Mouse (Mus musculus) embryonic facial prominence, embryonic 15.5 days (tissue): Measurements from ENCODE around the gene Gap43. TPM values are rescaled to one million over a fixed set of nuclear protein-coding genes. Genes with fewer than 3 reads are reported as not detected.
"Not testable (repeated sequence)": the region's sequence is repeated elsewhere in the genome, so short reads cannot be mapped to it uniquely, and the experiment has no call there.

Experiments
- ATAC-seq: fragments of 200-750 bp; cut with Nextera tagmentation; 2 replicates; pipeline ENCODE4 v1.8.0; 2017; ENCODE audit warnings: low read depth, moderate TSS enrichment; ENCODE audit not compliant: insufficient number of reproducible peaks, low FRiP score, low TSS enrichment
- H3K27ac ChIP-seq: fragments of 300-500 bp; sonication (generic); replicated peaks from 2 replicates; pipeline ENCODE4 v1.5.1; 2015; ENCODE audit warnings: mild to moderate bottlenecking, inconsistent platforms
- H3K27me3 ChIP-seq: fragments of 300-500 bp; sonication (generic); 2 replicates; pipeline ENCODE4 v1.6.1; 2015; ENCODE audit warnings: inconsistent platforms
- H3K36me3 ChIP-seq: fragments of 300-500 bp; sonication (generic); 2 replicates; pipeline ENCODE4 v1.6.1; 2015; ENCODE audit warnings: mild to moderate bottlenecking, inconsistent platforms
- H3K4me1 ChIP-seq: fragments of 300-500 bp; sonication (generic); 2 replicates; pipeline ENCODE4 v1.6.1; 2015; ENCODE audit warnings: inconsistent platforms
- H3K4me2 ChIP-seq: fragments of 300-500 bp; sonication (generic); replicated peaks from 2 replicates; pipeline ENCODE4 v1.6.1; 2015; ENCODE audit warnings: mild to moderate bottlenecking, inconsistent platforms
- H3K4me3 ChIP-seq: fragments of 300-500 bp; sonication (generic); replicated peaks from 2 replicates; pipeline ENCODE4 v1.5.1; 2015; ENCODE audit warnings: mild to moderate bottlenecking, inconsistent platforms
- H3K9ac ChIP-seq: fragments of 300-500 bp; sonication (generic); 2 replicates; pipeline ENCODE4 v1.6.1; 2015; ENCODE audit warnings: inconsistent platforms
- H3K9me3 ChIP-seq: fragments of 300-500 bp; sonication (generic); replicated peaks from 2 replicates; pipeline ENCODE4 v1.6.1; 2016; ENCODE audit warnings: inconsistent platforms
- WGBS: fragments of 180-500 bp; shearing (Covaris S2); methylation state at CpG from one replicate; pipeline ENCODE4 v1.1.7; 2015; 5-methylcytosine and 5-hydroxymethylcytosine counted together
- microRNA-seq: library from miRNA; unstranded; fragments of <30 nt; microRNA quantifications from one replicate; pipeline ENCODE4, GENCODE M21; 2016; ENCODE audit warnings: borderline number of aligned reads
- polyA plus RNA-seq: library from polyadenylated mRNA; unstranded; fragments of >200 nt; fragmentation: Nextera tagmentation; extraction: Ambion mirVana; gene quantifications from 2 replicates; pipeline ENCODE4 v1.2.1, GENCODE M21; 2015

Gene Gap43
- polyA plus RNA-seq, 1 experiment from 2014 or later = 111 TPM

DNA sequence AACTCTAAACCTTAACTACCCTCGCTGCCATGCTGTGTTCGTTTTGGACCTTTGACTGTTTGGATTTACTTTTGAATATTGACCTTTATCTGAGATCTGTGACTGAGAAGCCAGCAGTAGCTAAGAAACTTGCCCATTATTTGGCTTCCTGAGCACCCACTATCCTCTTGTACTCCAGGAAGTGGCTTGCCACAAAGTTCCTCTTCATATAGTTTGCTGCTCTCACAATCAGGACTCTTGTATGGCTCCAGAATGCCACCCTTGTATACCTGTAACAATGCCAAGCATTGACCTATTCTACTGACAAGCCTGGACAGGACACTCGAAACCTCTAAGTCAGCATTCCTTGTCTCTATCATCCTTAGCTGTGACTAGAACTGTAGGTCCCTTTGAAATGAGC, 75.3 kb downstream of the Gap43 start:
- Histone ChIP-seq H3K4me1 (no peaks in the 10 kb centered on the region), H3K27me3 (no peaks in the 10 kb centered on the region), H3K4me3 (no peak overlapping the region), H3K27ac (no peak overlapping the region), H3K9ac (no peak overlapping the region), H3K9me3 (no peaks in the 10 kb centered on the region), H3K4me2 (no peak overlapping the region), H3K36me3 (no peaks in the 10 kb centered on the region)
- ATAC-seq = no peak
- 70% methylated on average over 3 of the region's 3 CpGs for WGBS

DNA sequence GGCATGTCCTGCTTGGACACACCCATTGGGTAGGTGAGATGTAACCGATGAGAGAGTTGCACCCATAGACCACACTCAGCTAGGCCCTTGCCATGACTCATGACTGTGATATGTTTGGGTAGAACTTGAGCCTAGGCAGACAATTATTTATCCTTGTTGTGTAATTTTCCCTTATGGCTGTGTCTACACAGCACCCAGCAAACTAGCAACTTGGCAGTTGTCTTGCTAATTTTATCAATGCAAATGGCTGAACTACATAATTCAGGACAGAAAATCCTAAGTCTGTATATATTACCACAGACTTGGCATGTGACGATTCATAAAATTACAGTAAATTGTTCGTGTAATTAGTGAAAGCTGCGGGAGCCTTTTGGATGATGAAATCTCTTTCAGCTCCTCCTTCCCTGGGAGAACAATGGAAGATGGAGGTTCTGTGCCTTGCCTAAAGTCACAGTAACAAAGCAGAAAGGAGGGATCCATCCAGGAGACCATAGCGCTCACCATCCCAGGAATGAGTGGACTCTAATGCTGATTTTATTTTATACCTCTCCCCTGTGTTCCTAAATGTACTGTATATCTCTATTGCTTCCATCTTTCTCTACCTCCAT, 77.4 kb downstream of the Gap43 start:
- ATAC-seq = no peak
- Histone ChIP-seq H3K4me1 (no peaks in the 10 kb centered on the region), H3K9ac (no peak overlapping the region), H3K27me3 (no peaks in the 10 kb centered on the region), H3K36me3 (no peaks in the 10 kb centered on the region), H3K4me3 (no peak overlapping the region), H3K27ac (no peak overlapping the region), H3K9me3 (no peaks in the 10 kb centered on the region), H3K4me2 (no peak overlapping the region)
- WGBS = 76% methylated on average over 5 of the region's 5 CpGs

- H3K4me2 ChIP-seq = no peak overlapping the region
- ATAC-seq = 0 out of 2 replicates have a peak, but pooled peaks have one; percentile 47
- H3K9ac ChIP-seq = no peak overlapping the region
- no peak overlapping the region; the same call in 1 of the 2 replicates for H3K4me3 ChIP-seq
- H3K27ac ChIP-seq = no peak overlapping the region
- H3K27me3 ChIP-seq = no peaks in the 10 kb centered on the region
- H3K4me1 ChIP-seq = peaks cover 8% of the 10 kb centered on the region; the same call in 1 of the 2 replicates
- WGBS = 59% methylated on average over 11 of the region's 11 CpGs
- H3K9me3 ChIP-seq = no peaks in the 10 kb centered on the region
- H3K36me3 ChIP-seq = no peaks in the 10 kb centered on the region
Observed at GRCm38 (mm10) chr16:42255693-42256092, 84.8 kb downstream of the Gap43 start.

DNA sequence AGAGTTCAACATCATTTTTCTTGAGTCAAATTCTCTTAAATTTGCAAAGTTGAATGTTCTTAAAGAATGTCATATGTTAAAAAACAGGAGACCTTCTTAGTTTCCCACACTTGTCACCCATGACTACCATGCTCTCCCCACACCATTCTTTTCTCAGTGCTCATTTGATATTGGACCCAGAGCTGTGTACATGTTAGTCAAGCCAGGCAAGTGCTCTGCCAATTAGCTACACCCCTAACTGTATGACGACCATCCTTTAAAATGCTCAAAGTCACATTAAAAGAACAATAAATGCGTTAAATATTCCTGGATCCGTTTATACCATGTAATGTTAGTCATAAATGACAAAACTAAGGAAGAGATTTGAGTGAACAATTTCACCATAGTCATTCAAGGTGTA, 85.2 kb downstream of the Gap43 start:
- WGBS = 78% methylated on average over 3 of the region's 3 CpGs
- Histone ChIP-seq H3K4me3 (no peak overlapping the region), H3K4me1 (peaks cover 8% of the 10 kb centered on the region; the same call in 1 of the 2 replicates), H3K36me3 (no peaks in the 10 kb centered on the region), H3K4me2 (no peak overlapping the region), H3K27ac (no peak overlapping the region), H3K9ac (no peak overlapping the region), H3K9me3 (no peaks in the 10 kb centered on the region), H3K27me3 (no peaks in the 10 kb centered on the region)
- no peak for ATAC-seq

DNA sequence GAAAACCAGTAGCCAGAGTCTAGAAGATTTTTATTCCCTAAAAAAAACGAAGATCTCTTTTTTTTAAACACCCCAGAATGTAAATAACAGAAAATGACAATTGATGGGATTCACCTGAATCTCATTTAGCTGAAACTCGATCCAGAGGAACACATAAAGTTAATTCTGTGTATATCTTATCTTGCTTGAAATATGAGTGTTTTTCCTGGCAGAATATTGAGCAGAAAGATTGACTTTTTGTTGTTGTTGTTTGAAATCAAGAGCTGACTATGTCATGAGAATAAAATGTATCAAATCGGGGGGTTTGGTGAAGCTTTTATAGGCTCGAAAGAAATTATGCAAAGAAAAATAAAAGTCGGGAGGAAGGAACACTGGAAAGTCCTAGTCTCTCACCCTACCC, 88.2 kb downstream of the Gap43 start:
- Histone ChIP-seq H3K4me2 (no peak overlapping the region), H3K4me1 (peaks cover 8% of the 10 kb centered on the region; the same call in 1 of the 2 replicates), H3K9ac (no peak overlapping the region), H3K27me3 (no peaks in the 10 kb centered on the region), H3K36me3 (no peaks in the 10 kb centered on the region), H3K27ac (no peak overlapping the region), H3K4me3 (no peak overlapping the region), H3K9me3 (no peaks in the 10 kb centered on the region)
- ATAC-seq = no peak
- WGBS = 66% methylated on average over 5 of the region's 5 CpGs

DNA sequence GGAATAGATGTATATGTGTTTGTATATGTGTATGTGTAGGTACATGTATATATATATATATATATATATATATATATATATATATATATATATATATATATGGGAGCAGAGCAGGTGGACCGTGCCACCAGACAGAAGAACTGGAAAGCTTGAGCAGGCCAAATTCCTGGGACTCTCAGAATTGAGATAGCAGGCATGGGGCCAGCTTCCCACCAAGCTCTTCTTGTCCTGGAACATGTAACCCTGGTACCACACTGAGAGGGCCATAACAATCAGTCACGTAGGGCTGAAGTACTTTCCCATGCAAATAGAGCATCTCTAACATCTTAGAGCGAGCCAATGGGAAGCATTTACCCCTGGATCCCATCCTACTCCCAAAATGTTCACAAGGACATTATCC, 96.3 kb downstream of the Gap43 start:
- H3K4me1 ChIP-seq, H3K9ac ChIP-seq, H3K36me3 ChIP-seq, H3K27ac ChIP-seq, H3K4me3 ChIP-seq, ATAC-seq, H3K27me3 ChIP-seq, H3K4me2 ChIP-seq, H3K9me3 ChIP-seq: not testable (repeated sequence)
- WGBS = 90% methylated on average over 3 of the region's 3 CpGs

DNA sequence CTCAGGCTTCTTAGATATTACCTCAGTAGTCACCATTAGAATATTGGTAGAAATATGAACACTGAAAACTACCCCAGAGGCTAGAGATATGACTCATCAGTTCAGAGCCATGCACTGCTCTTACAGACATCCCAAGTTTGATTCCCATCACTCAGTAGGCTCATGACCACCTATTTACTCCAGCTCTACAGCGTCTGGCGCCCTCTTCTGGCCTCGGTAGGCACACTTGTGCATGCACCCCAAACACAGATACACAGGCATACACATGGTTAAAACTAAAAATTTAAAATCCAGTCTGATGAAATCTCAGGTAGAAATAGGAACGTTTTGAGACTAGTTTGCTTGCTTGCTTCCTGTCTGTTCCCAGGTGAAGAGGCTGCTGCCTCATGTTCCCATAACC, 109.1 kb downstream of the Gap43 start:
- H3K27ac ChIP-seq = no peak overlapping the region
- no peak overlapping the region for H3K4me3 ChIP-seq
- H3K4me1 ChIP-seq = no peaks in the 10 kb centered on the region
- no peaks in the 10 kb centered on the region for H3K27me3 ChIP-seq
- H3K9me3 ChIP-seq = no peaks in the 10 kb centered on the region
- ATAC-seq = no peak
- H3K9ac ChIP-seq = no peak overlapping the region
- H3K4me2 ChIP-seq = no peak overlapping the region
- H3K36me3 ChIP-seq = no peaks in the 10 kb centered on the region
- WGBS = 66% methylated on average over 4 of the region's 4 CpGs

Small RNA genes within 50 kb of the gene (microRNA-seq; reads per million reads assigned to microRNA genes)
- 27.4 reads per million, percentile 40 among the genes with 10 or more reads in this experiment for gene Mir6540
